Mouse (Mus musculus): Measurements from ENCODE around the gene Gm37240.

Gene Gm37240

GRCm38 (mm10) chr3:85827283-85827682 is 60.0 kb downstream of the Gm37240 start:
- no peak for DNase-seq (ENCODE audit: low read depth, low spot score)

DNA sequence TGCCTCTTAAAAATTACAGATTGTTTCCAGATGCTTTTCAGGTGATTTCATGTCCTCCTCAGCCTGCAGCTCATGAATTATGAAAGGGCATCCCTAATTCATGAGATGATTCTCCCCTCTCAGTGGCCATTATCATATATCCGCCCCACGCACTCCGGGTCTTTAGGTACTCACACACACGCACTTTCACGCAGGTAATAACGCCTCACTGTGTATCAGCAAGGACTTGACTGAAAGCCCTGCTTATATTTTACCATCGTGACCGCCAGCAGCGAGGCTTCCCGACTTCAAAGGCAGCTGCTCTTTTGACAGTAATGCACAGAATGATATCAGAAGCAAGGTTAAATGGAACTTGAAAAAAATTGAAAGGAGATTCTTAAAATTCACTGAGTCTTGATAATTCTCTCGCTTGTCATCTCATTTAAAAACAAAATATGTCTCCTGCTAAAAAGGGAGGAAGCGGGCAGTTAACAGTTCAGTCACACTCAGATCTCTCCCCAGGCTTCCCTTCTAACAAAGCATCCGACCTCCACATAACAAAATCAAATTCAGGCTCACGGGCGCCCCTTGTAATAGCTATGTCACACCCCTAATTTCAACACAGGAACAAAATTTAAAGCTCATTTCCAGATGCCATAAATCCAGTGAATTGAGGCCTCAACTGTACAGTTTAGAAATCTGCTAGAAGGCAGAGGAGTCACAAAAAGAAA is 66.3 kb downstream of the Gm37240 start:
- no peak for DNase-seq (ENCODE audit: low read depth, low spot score)

- no peak for DNase-seq (ENCODE audit: low read depth, low spot score)
Measured at GRCm38 (mm10) chr3:85819319-85819718, 68.0 kb downstream of the Gm37240 start.

- DNase-seq (ENCODE audit: low read depth, low spot score), result no peak
Measured at GRCm38 (mm10) chr3:85817191-85817590, 70.1 kb downstream of the Gm37240 start, which contains the start of gene Fam160a1. Gene Fam160a1 (minus strand): TSS chr3:85817291.

GRCm38 (mm10) chr3:85814241-85814640 is 73.1 kb downstream of the Gm37240 start:
- no peak for DNase-seq (ENCODE audit: low read depth, low spot score)

DNA sequence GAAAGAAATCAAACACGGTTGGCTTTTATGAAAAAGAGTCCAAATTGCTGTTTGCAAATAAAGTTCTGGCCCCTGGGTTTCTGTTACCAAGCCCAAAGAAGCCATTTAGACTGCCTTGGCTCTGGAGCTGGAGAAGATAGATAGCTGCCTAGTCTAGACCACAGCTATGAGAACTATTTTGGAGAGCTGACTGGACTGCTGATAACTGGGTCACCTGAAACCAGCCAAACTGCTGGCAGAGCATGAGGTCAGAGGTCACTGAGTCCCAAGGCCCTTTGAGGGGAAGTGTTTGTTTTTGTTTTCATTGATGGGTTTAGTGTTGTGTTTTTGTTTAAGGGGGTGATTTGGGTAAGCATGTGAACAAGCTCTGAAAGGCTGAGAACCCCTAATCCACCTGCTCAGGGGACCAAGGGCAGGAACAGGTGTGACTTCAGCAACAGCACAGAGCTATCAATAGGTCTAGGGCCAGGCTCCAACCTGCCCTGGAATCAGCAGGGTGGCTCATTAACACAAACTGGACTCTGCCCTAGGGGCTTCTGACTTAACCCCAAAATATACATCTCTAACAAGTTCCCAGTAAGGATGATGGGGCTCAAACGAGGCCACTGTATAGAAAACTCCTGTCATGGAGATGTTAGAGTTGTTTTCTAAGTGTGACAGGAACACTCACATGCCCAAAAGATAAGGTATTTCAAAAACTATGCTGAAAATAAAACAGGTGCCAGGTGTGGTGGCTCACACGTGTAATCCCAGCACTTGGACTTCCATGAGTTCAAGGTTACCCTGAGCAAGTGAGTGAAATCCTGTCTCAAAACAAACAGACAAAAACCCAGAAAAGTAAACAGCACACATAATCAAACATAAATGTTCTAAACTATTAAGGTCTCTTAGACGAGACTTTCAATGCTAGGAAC is 74.0 kb downstream of the Gm37240 start:
- no peak for DNase-seq (ENCODE audit: low read depth, low spot score)

- no peak for DNase-seq (ENCODE audit: low read depth, low spot score)
Measured at GRCm38 (mm10) chr3:85812010-85812409, 75.3 kb downstream of the Gm37240 start.

DNA sequence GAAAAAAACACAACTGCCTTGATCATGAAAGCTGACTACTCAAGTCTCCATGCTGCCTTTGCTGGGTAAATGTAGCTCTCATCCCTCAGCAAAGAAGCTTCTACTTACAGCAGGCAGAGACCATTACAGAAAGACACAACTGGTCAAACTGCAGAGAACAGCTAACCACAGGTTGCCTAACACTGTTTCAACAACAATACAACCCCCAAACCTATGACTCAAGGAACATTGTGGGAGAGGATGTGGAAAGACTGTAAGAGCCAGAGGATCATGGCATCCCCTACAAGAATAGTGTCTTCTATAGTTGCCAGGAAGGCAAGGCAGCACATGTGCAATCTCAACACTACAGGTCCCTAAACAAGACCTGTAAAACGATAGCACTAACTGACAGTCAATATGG is 94.2 kb downstream of the Gm37240 start:
- DNase-seq (ENCODE audit: low read depth, low spot score), result no peak

DNA sequence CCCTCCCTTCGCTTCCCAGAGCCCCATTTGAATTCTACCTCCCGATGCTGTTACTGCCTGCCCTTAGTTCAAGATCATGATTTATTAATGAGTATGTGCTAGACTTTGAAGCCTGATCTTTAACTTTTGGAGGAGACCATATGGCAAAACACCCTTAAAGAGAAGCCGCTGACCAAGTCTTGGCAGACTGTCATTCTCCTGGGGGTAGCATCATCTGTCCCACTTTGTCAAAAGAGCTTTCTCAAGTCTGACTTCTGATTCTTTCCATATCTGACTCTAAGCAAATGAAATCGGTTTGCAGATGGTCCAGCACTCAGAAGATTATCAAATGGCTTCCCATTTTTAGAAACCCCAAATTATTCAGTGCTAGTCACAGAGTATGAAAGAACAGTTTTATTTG is 97.6 kb downstream of the Gm37240 start:
- DNase-seq (ENCODE audit: low read depth, low spot score), result no peak

DNA sequence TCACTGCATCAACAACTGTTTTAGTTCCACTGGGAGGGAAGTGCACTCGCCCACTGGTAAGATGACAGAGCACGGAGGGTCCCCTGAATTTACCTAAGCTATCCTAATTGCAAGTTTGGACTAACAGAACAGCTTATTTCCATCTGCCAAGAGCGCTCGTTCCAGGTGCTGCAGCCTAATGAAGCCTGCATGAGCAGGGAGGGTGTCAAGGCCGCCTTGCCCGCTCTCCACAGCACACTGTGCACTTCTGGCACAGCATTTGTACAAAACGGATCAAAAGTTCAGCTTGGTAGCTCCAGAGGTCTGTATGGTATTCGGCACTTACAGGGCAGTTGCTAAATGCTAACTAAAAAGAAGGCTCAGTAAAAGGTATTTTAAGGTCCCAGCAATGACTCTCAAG is 100.8 kb downstream of the Gm37240 start:
- DNase-seq (ENCODE audit: low read depth, low spot score), result no peak

- DNase-seq (ENCODE audit: low read depth, low spot score), result no peak
Measured at GRCm38 (mm10) chr3:85780906-85781305, 106.4 kb downstream of the Gm37240 start.

- no peak for DNase-seq (ENCODE audit: low read depth, low spot score)
Measured at GRCm38 (mm10) chr3:85780332-85780731, 107.0 kb downstream of the Gm37240 start.

- no peak for DNase-seq (ENCODE audit: low read depth, low spot score)
Measured at GRCm38 (mm10) chr3:85777841-85778240, 109.5 kb downstream of the Gm37240 start.

DNA sequence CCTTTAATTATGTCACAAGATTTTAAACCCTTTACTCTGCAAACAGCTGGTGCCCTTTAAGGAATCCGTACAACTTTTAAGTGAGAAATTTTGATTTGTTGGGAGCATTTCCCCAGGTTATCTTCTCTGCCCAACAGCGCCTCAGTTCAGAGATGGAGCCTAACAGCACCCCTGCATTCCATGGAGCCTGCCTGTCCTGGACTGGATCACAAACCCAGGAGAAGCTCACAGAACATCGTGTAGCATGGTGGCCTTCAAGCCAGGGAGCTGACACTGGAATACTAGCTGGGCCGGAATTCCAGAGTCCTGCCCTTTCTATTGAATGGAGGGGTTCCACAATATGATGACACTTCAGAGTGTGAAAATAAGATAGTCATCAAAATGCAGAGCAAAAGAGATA is 110.0 kb downstream of the Gm37240 start:
- no peak for DNase-seq (ENCODE audit: low read depth, low spot score)

GRCm38 (mm10) chr3:85776707-85777106 is 110.6 kb downstream of the Gm37240 start:
- no peak for DNase-seq (ENCODE audit: low read depth, low spot score)

DNA sequence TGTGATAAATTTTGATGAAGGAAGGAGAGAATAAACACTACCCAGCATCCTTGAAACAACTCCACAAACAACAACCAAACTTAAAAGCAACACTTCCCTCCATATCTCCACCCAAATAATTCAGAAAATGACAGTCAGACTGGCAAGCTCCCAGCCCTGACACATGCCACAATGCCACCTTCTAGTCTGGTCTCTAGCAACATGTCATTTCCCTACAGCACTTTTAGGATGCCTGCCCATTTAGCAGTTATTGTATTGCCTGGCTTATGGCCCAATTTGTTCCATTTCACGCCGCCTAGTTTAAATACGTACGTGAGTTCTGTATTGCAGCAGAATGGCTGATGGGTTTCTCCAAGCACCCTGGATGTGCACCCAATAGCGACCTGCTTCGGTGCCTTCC is 111.2 kb downstream of the Gm37240 start:
- no peak for DNase-seq (ENCODE audit: low read depth, low spot score)

DNA sequence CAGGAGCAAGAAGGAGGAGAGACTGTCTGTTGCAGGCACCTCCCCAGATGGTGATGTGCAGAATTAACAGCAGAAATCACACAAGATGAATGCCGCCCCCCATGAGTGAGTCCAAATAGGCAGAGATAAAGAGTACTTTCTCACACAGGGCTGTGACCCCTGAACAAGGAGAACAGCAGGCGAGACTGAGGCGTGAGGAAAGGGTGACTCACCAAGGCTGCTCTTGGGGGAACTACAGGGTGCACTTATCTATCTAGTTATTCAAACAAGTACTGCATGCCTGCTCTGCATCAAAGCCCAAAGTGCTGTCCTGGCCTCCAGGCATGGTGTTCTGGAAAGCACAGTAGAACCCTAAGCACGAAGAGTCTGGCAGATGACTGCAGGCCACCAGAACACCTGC is 113.4 kb downstream of the Gm37240 start:
- no peak for DNase-seq (ENCODE audit: low read depth, low spot score)

DNA sequence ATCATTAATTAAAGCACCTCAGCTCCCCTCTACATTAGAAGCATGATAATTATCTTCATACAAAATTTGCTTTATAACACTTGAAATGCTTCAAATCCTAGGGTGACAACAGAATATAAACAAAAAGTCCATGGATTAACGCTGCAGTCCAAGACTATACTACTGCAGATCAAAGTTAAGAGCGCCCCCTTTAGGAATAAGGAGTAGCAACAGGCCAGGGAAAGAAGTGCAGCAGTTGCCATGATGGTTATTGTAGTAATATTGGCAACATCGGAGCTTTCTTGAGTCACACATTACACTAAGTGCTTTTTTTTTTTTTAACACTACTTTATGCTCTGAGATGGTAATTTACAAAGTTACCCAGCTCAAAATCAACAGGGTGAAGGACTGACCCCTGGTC is 113.9 kb downstream of the Gm37240 start:
- no peak for DNase-seq (ENCODE audit: low read depth, low spot score)

DNA sequence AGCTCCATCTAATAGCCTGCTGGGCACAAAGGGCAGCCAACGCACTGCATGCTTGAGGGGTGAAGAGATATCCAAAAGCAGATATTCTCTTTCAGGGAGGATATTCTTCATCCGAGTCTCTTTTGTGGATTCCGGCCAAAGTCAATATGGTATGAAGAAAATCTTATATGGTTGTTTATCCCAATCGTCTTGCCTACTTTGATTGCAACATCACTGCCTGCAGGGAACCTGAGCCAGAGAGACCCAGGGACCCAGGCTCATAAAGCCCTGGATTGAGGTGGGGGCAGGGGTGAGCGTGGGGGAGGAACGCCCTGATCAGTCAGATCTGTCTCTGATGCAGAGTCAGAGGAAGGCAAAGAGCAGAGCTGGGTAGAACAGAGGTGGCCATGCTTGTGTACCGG is 122.4 kb downstream of the Gm37240 start:
- no peak for DNase-seq (ENCODE audit: low read depth, low spot score)

DNA sequence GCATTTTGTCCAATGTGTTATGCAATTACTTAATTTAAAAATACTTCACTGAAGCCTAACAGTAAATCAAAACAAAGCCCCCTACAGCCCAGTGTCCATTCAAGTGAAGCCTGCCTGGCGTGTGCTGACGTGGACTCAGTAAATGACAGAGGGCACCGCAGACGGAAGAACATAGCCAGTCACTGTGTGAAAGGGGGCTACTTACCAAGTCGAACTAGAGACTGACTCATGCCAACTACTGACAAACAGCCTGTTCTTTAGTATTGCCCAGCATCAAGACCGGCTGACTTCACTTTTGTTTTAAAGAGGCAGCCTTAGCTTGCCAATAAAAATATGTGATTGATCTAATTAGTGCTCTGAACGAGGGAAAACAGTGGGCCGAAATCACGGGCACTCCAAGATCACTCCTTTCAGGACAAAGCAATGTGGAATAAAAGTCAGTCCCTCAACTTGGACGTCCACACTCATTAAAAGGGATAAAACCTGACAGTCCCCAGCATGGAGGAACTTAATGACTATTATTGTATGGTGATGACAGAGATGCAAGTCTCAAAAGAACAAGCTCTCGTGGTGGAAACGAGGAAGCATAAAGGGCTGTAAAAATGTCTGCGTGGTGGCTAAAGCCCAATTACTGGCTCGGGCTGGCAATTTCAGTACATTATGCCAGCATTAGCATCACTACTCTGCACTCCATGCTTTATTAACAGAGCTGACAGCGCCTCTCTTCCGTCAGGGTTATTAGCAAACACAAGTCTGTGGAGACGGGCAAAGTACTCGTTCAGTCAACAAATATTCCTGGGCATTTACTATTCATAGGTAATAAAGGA is 123.1 kb downstream of the Gm37240 start:
- DNase-seq (ENCODE audit: low read depth, low spot score), result no peak

- no peak for DNase-seq (ENCODE audit: low read depth, low spot score)
Measured at GRCm38 (mm10) chr3:85757944-85758343, 129.4 kb downstream of the Gm37240 start.

GRCm38 (mm10) chr3:85757435-85757834 is 129.9 kb downstream of the Gm37240 start:
- no peak for DNase-seq (ENCODE audit: low read depth, low spot score)

All from retina, postnatal 7 days (tissue).